Mouse (Mus musculus): ENCODE results near the gene Ripply3. TPM values are rescaled to one million over a fixed set of nuclear protein-coding genes. Genes with fewer than 3 reads are reported as not detected.
"Not testable (repeated sequence)": the region's sequence is repeated elsewhere in the genome, so short reads cannot be mapped to it uniquely, and the experiment has no call there.

Ripply3 gene
- polyA plus RNA-seq, 1 experiment from 2014 or later, result 7.9 TPM

GRCm38 (mm10) chr16:94317752-94318151 is 10.5 kb upstream of the Ripply3 start:
- no peak for ATAC-seq (ENCODE audit: insufficient read depth, low FRiP score, low read depth)
- no peaks in the 10 kb centered on the region for H3K27me3 ChIP-seq (replicated peaks)
- no peak overlapping the region for H3K27ac ChIP-seq
- H3K4me3 ChIP-seq (replicated peaks), result no peak overlapping the region
- no peaks in the 10 kb centered on the region for H3K36me3 ChIP-seq
- H3K4me1 ChIP-seq, result peaks cover 6% of the 10 kb centered on the region; the same call in 1 of the 2 replicates
- H3K9me3 ChIP-seq, result no peaks in the 10 kb centered on the region
- no peak overlapping the region for H3K9ac ChIP-seq
- WGBS, result 66% methylated on average over 5 of the region's 5 CpGs
- H3K4me2 ChIP-seq, result no peak overlapping the region

- Histone ChIP-seq H3K36me3 (no peaks in the 10 kb centered on the region), H3K4me1 (no peaks in the 10 kb centered on the region), H3K27me3 (replicated peaks) (no peaks in the 10 kb centered on the region), H3K27ac (no peak overlapping the region), H3K9ac (no peak overlapping the region), H3K4me2 (no peak overlapping the region), H3K4me3 (replicated peaks) (no peak overlapping the region), H3K9me3 (no peaks in the 10 kb centered on the region)
- WGBS, result 85% methylated on average over 5 of the region's 5 CpGs
- no peak for ATAC-seq (ENCODE audit: insufficient read depth, low FRiP score, low read depth)
Observed at GRCm38 (mm10) chr16:94320223-94320622, 8.0 kb upstream of the Ripply3 start.

- Histone ChIP-seq H3K36me3 (no peaks in the 10 kb centered on the region), H3K4me3 (replicated peaks) (no peak overlapping the region)
Observed at GRCm38 (mm10) chr16:94323681-94324080, 4.5 kb upstream of the Ripply3 start.

GRCm38 (mm10) chr16:94326008-94326407 is 2.2 kb upstream of the Ripply3 start:
- no peaks in the 10 kb centered on the region for H3K27me3 ChIP-seq (replicated peaks)
- ATAC-seq (ENCODE audit: insufficient read depth, low FRiP score, low read depth), result no peak
- peaks cover 3% of the 10 kb centered on the region; the same call in 1 of the 2 replicates for H3K4me1 ChIP-seq

More at GRCm38 (mm10) chr16:94323681-94324080, 4.5 kb upstream of the Ripply3 start:
- H3K9me3 ChIP-seq, result no peaks in the 10 kb centered on the region
- no peaks in the 10 kb centered on the region for H3K27me3 ChIP-seq (replicated peaks)
- H3K4me2 ChIP-seq, result no peak overlapping the region
- peaks cover 3% of the 10 kb centered on the region; the same call in 1 of the 2 replicates for H3K4me1 ChIP-seq
- no peak for ATAC-seq (ENCODE audit: insufficient read depth, low FRiP score, low read depth)
- H3K27ac ChIP-seq, result no peak overlapping the region
- no peak overlapping the region for H3K9ac ChIP-seq
- WGBS, result 55% methylated on average over 5 of the region's 5 CpGs

GRCm38 (mm10) chr16:94328881-94329867 is 954 bp downstream of the Ripply3 start:
- H3K9me3 ChIP-seq, result no peaks in the 10 kb centered on the region
- 19% methylated on average over 25 of the region's 25 CpGs for WGBS
- H3K4me1 ChIP-seq, result peaks cover 3% of the 10 kb centered on the region; the same call in 1 of the 2 replicates
- peak overlapping the region; percentile 95 for H3K4me2 ChIP-seq
- no peaks in the 10 kb centered on the region for H3K27me3 ChIP-seq (replicated peaks)
- ATAC-seq (ENCODE audit: insufficient read depth, low FRiP score, low read depth), result no peak
- H3K9ac ChIP-seq, result 0 out of 2 replicates have a peak overlapping the region, but pooled peaks have one; percentile 44
- no peaks in the 10 kb centered on the region for H3K36me3 ChIP-seq
- peak overlapping the region; percentile 57 for H3K4me3 ChIP-seq (replicated peaks)
- H3K27ac ChIP-seq, result no peak overlapping the region

More at GRCm38 (mm10) chr16:94326008-94326407, 2.2 kb upstream of the Ripply3 start:
- H3K36me3 ChIP-seq, result no peaks in the 10 kb centered on the region
- H3K9ac ChIP-seq, result no peak overlapping the region
- no peaks in the 10 kb centered on the region for H3K9me3 ChIP-seq
- 84% methylated on average over 3 of the region's 3 CpGs for WGBS
- H3K4me3 ChIP-seq (replicated peaks), result no peak overlapping the region
- no peak overlapping the region for H3K27ac ChIP-seq
- H3K4me2 ChIP-seq, result no peak overlapping the region

- no peaks in the 10 kb centered on the region for H3K36me3 ChIP-seq
- H3K4me3 ChIP-seq (replicated peaks), result no peak overlapping the region
- H3K4me2 ChIP-seq, result no peak overlapping the region
- no peak overlapping the region for H3K27ac ChIP-seq
- H3K9me3 ChIP-seq, result no peaks in the 10 kb centered on the region
- H3K27me3 ChIP-seq (replicated peaks), result no peaks in the 10 kb centered on the region
- H3K9ac ChIP-seq, result no peak overlapping the region
- ATAC-seq (ENCODE audit: insufficient read depth, low FRiP score, low read depth), result no peak
- peaks cover 3% of the 10 kb centered on the region; the same call in 1 of the 2 replicates for H3K4me1 ChIP-seq
- whole genome bisulfite sequencing, result 84% methylated on average over 5 of the region's 5 CpGs
Observed at GRCm38 (mm10) chr16:94330429-94330828, 2.2 kb downstream of the Ripply3 start.

- Histone ChIP-seq H3K9ac (no peak overlapping the region), H3K4me1 (peaks cover 3% of the 10 kb centered on the region; the same call in 1 of the 2 replicates), H3K9me3 (no peaks in the 10 kb centered on the region), H3K27ac (no peak overlapping the region), H3K4me2 (no peak overlapping the region), H3K27me3 (replicated peaks) (no peaks in the 10 kb centered on the region), H3K4me3 (replicated peaks) (no peak overlapping the region), H3K36me3 (no peaks in the 10 kb centered on the region)
- 73% methylated on average over 9 of the region's 9 CpGs for WGBS
- ATAC-seq (ENCODE audit: insufficient read depth, low FRiP score, low read depth), result no peak
Observed at GRCm38 (mm10) chr16:94331233-94331885, 3.1 kb downstream of the Ripply3 start.

- Histone ChIP-seq H3K4me2 (no peak overlapping the region), H3K9me3 (no peaks in the 10 kb centered on the region), H3K4me3 (replicated peaks) (no peak overlapping the region), H3K27ac (no peak overlapping the region), H3K27me3 (replicated peaks) (no peaks in the 10 kb centered on the region), H3K9ac (no peak overlapping the region), H3K4me1 (peaks cover 3% of the 10 kb centered on the region; the same call in 1 of the 2 replicates), H3K36me3 (no peaks in the 10 kb centered on the region)
- 66% methylated on average over 5 of the region's 5 CpGs for WGBS
- no peak for ATAC-seq (ENCODE audit: insufficient read depth, low FRiP score, low read depth)
Observed at GRCm38 (mm10) chr16:94331886-94332252, 3.6 kb downstream of the Ripply3 start.

- Histone ChIP-seq H3K4me1 (no peaks in the 10 kb centered on the region), H3K27me3 (replicated peaks) (no peaks in the 10 kb centered on the region), H3K9ac (no peak overlapping the region), H3K27ac (no peak overlapping the region), H3K36me3 (no peaks in the 10 kb centered on the region), H3K4me3 (replicated peaks) (no peak overlapping the region), H3K4me2 (no peak overlapping the region), H3K9me3 (no peaks in the 10 kb centered on the region)
- 36% methylated on average over 5 of the region's 5 CpGs for WGBS
- no peak for ATAC-seq (ENCODE audit: insufficient read depth, low FRiP score, low read depth)
Observed at GRCm38 (mm10) chr16:94335656-94336055, 7.4 kb downstream of the Ripply3 start.

- H3K9me3 ChIP-seq; H3K4me1 ChIP-seq; H3K4me2 ChIP-seq; H3K27ac ChIP-seq; H3K9ac ChIP-seq; ATAC-seq (ENCODE audit: insufficient read depth, low FRiP score, low read depth); H3K36me3 ChIP-seq; H3K4me3 ChIP-seq (replicated peaks); H3K27me3 ChIP-seq (replicated peaks): not testable (repeated sequence)
- 93% methylated on average over 22 of the region's 22 CpGs for WGBS
Observed at GRCm38 (mm10) chr16:94339164-94340160, 11.2 kb downstream of the Ripply3 start.

- Histone ChIP-seq H3K27ac (no peak overlapping the region), H3K4me2 (no peak overlapping the region), H3K9ac (no peak overlapping the region), H3K27me3 (replicated peaks) (no peaks in the 10 kb centered on the region), H3K36me3 (no peaks in the 10 kb centered on the region), H3K9me3 (no peaks in the 10 kb centered on the region), H3K4me3 (replicated peaks) (no peak overlapping the region), H3K4me1 (no peaks in the 10 kb centered on the region)
- WGBS, result 82% methylated on average over 1 of the region's 1 CpGs
- ATAC-seq (ENCODE audit: insufficient read depth, low FRiP score, low read depth), result no peak
Observed at GRCm38 (mm10) chr16:94345733-94346132, 17.5 kb downstream of the Ripply3 start.

Data from stomach, embryonic 15.5 days (tissue).